Mouse (Mus musculus) cerebellum, postnatal 36 days (tissue): ENCODE measurements at regions not wholly inside any gene's neighbourhood (a gene's known extent, or its start where the extent isn't known, plus 50 kb on each side); places are given as distances from the start of the nearest gene placed in this dataset.

Experiments used
- DNase-seq, 2 experiments: peaks; one replicate each; pipeline ENCODE4 v3.0.0; 2021 to 2022; ENCODE audit warnings: mixed read lengths in 2 of 2

GRCm38 (mm10) chr17:48592457-48592856, 137.8 kb downstream of the Unc5cl start:
- no peak for DNase-seq

GRCm38 (mm10) chr17:48595418-48595963, 140.8 kb downstream of the Unc5cl start:
- DNase-seq = peak; percentile 24 to 27

GRCm38 (mm10) chr17:48596406-48596805, 141.7 kb downstream of the Unc5cl start:
- DNase-seq = peak in 1 of 2 experiments; percentile 14

GRCm38 (mm10) chr17:48597301-48597700, 142.6 kb downstream of the Unc5cl start:
- DNase-seq = no peak

GRCm38 (mm10) chr17:48598471-48599141, 143.9 kb downstream of the Unc5cl start:
- peak; percentile 46 to 47 for DNase-seq

GRCm38 (mm10) chr17:48600176-48600575, 145.5 kb downstream of the Unc5cl start:
- DNase-seq = no peak

GRCm38 (mm10) chr17:48602554-48602953, 147.9 kb downstream of the Unc5cl start:
- DNase-seq = peak; percentile 73 to 75

GRCm38 (mm10) chr17:48606767-48607166, 152.1 kb downstream of the Unc5cl start:
- DNase-seq = no peak

GRCm38 (mm10) chr17:48608315-48608714, 153.6 kb downstream of the Unc5cl start:
- no peak for DNase-seq

GRCm38 (mm10) chr17:48610107-48610506, 155.4 kb downstream of the Unc5cl start:
- DNase-seq = no peak

- DNase-seq = no peak
These were observed 156.1 kb downstream of the Unc5cl start for GRCm38 (mm10) chr17:48610806-48611205.

GRCm38 (mm10) chr17:48613491-48613890, 158.8 kb downstream of the Unc5cl start:
- DNase-seq = no peak

GRCm38 (mm10) chr17:48615248-48615647, 160.5 kb downstream of the Unc5cl start:
- DNase-seq = no peak

GRCm38 (mm10) chr17:48616205-48616604, 161.5 kb downstream of the Unc5cl start:
- DNase-seq = no peak

GRCm38 (mm10) chr17:48620896-48621295, 166.2 kb downstream of the Unc5cl start:
- DNase-seq = no peak

GRCm38 (mm10) chr17:48621676-48622075, 167.0 kb downstream of the Unc5cl start:
- no peak for DNase-seq

- no peak for DNase-seq
These were observed 170.2 kb downstream of the Unc5cl start for GRCm38 (mm10) chr17:48624937-48625336.

GRCm38 (mm10) chr17:48625971-48626370, 171.3 kb downstream of the Unc5cl start:
- DNase-seq = no peak

- no peak for DNase-seq
These were observed 184.9 kb downstream of the Unc5cl start for GRCm38 (mm10) chr17:48639611-48640010.

GRCm38 (mm10) chr17:48643533-48644019, 188.9 kb downstream of the Unc5cl start:
- no peak for DNase-seq

- DNase-seq = no peak
These were observed 190.4 kb downstream of the Unc5cl start for GRCm38 (mm10) chr17:48645056-48645455.

- no peak for DNase-seq
These were observed 192.0 kb downstream of the Unc5cl start for GRCm38 (mm10) chr17:48646626-48647195.

GRCm38 (mm10) chr17:48647431-48647830, 192.7 kb downstream of the Unc5cl start:
- no peak for DNase-seq

GRCm38 (mm10) chr17:48650556-48650955, 195.9 kb downstream of the Unc5cl start:
- no peak for DNase-seq
